8 mouse cellular contexts compared by ENCODE assay signal in genomic region chr16:57122682-57123445, GRCm38 (mm10). TPM values are rescaled to one million over a fixed set of nuclear protein-coding genes. Genes with fewer than 3 reads are reported as not detected.
DNase-seq lines count a peak whose midpoint lies in the region; ATAC-seq and TF ChIP-seq lines count a peak whose summit lies in the region.

No protein-coding gene starts in this region.

- peak overlapping the region; percentile 81 for H3K4me2 ChIP-seq in heart, embryonic 12.5 days

- no peaks in the 10 kb centered on the region for H3K27me3 ChIP-seq in heart, embryonic 12.5 days (replicated peaks)

- no peak for ATAC-seq in heart, embryonic 12.5 days (ENCODE audit: insufficient number of reproducible peaks, low FRiP score)
- peak; percentile 28 for ATAC-seq in granulocyte monocyte progenitor cell, adult 5-6 weeks (replicated peaks; ENCODE audit: poor library complexity, severe bottlenecking)
- ATAC-seq in megakaryocyte, adult 5-6 weeks (ENCODE audit: poor library complexity, severe bottlenecking): peak; percentile 16; the same call in 1 of the 2 replicates
- ATAC-seq in frontal cortex, adult (ENCODE audit: low TSS enrichment): no peak

- no peaks in the 10 kb centered on the region for H3K9me3 ChIP-seq in heart, embryonic 12.5 days (replicated peaks)
- H3K9me3 ChIP-seq in ES-E14 (ENCODE audit: control insufficient read depth, insufficient read depth, low read depth, low read length): no peaks in the 10 kb centered on the region

- no peaks in the 10 kb centered on the region for H3K36me3 ChIP-seq in heart, embryonic 12.5 days
- H3K36me3 ChIP-seq in ES-E14 (ENCODE audit: control insufficient read depth, insufficient read depth, low read length, poor library complexity, severe bottlenecking): peaks cover 3% of the 10 kb centered on the region; the same call in 1 of the 2 replicates

- peak overlapping the region; percentile 96 for H3K9ac ChIP-seq in heart, embryonic 12.5 days
- peak overlapping the region; percentile 96; the same call in 1 of the 2 replicates for H3K9ac ChIP-seq in ES-E14 (ENCODE audit: insufficient read depth, low read depth, low read length, poor library complexity, severe bottlenecking)

- no peak overlapping the region for H3K27ac ChIP-seq in heart, embryonic 12.5 days (ENCODE audit: poor library complexity, severe bottlenecking)
- H3K27ac ChIP-seq in ES-E14 (ENCODE audit: insufficient read depth, low read depth, low read length, poor library complexity, severe bottlenecking): no peak overlapping the region

- 35% methylated on average over 6 of the region's 6 CpGs for WGBS in heart, embryonic 12.5 days

- H3K4me1 ChIP-seq in heart, embryonic 12.5 days (replicated peaks): peaks cover 17% of the 10 kb centered on the region
- H3K4me1 ChIP-seq in ES-E14 (ENCODE audit: control insufficient read depth in 2 of 2, insufficient read depth in 2 of 2, low read length in 2 of 2, poor library complexity in 1 of 2): peaks cover 2 to 3% of the 10 kb centered on the region in 2 experiments; a peak in 1 of 4 replicates

- DNase-seq in heart, adult 11 months: no peak
- no peak for DNase-seq in ES-E14 (ENCODE audit: low read depth, low spot score)
- no peak for DNase-seq in T-cell, adult 2 months (ENCODE audit: low spot score)
- DNase-seq in yolk sac, embryonic 10.5 days (ENCODE audit: low spot score): no peak

- in situ Hi-C loops in ES-E14 (cut with MboI; ENCODE audit: low sequenced_read_pairs in 2 of 2, unreplicated experiment in 2 of 2): no loop called here

- peak overlapping the region; percentile 88 for H3K4me3 ChIP-seq in heart, embryonic 12.5 days
- peak overlapping the region; percentile 92 to 95 for H3K4me3 ChIP-seq in ES-E14 (ENCODE audit: insufficient read depth in 1 of 2, low read depth in 1 of 2, low read length in 2 of 2, poor library complexity in 1 of 2, severe bottlenecking in 1 of 2)

TF ChIP-seq in ES-E14, 5 proteins besides CTCF, POLR2A, EP300 and RAD21:
- TF ChIP-seq HCFC1 (IDR thresholded peaks at IDR 0.05; ENCODE audit: borderline replicate concordance, insufficient read depth, low read length) (no peak), MAFK (IDR thresholded peaks at IDR 0.05; ENCODE audit: insufficient read depth, low read depth, low read length) (no peak)

RNA-seq across cellular contexts. Expression of gene Tomm70a, which starts 1.4 kb away (rescaled TPM):
- 57.2 and 58.3 TPM in 2 replicates for polyA plus RNA-seq in heart, embryonic 12.5 days (2016; fragmentation: Nextera tagmentation; extraction: Ambion mirVana)
- total RNA-seq in ES-E14 (2012; rRNA removed): 86.5 and 106 TPM in 2 replicates
- 61.1 and 70.8 TPM in 2 replicates for total RNA-seq in granulocyte monocyte progenitor cell, adult 5-6 weeks (2014; fragmentation: Nextera tagmentation)
- total RNA-seq in granulocyte monocyte progenitor cell, adult 5-6 weeks (2017): 75.0 and 81.3 TPM in 2 replicates
- 32.9 and 33.7 TPM in 2 replicates for total RNA-seq in megakaryocyte, adult 5-6 weeks (2015)
- 27.1 and 32.0 TPM in 2 replicates for total RNA-seq in megakaryocyte, adult 5-6 weeks (2017)

RNA-seq across cellular contexts. Expression of gene Nit2, which starts 44.3 kb away (rescaled TPM):
- 39.7 and 40.8 TPM in 2 replicates for polyA plus RNA-seq in heart, embryonic 12.5 days (2016; fragmentation: Nextera tagmentation; extraction: Ambion mirVana)
- 62.0 and 73.1 TPM in 2 replicates for total RNA-seq in ES-E14 (2012; rRNA removed)
- total RNA-seq in granulocyte monocyte progenitor cell, adult 5-6 weeks (2014; fragmentation: Nextera tagmentation): 39.6 and 50.4 TPM in 2 replicates
- 38.6 and 40.5 TPM in 2 replicates for total RNA-seq in granulocyte monocyte progenitor cell, adult 5-6 weeks (2017)
- 17.1 and 17.6 TPM in 2 replicates for total RNA-seq in megakaryocyte, adult 5-6 weeks (2015)
- total RNA-seq in megakaryocyte, adult 5-6 weeks (2017): 11.5 and 13.3 TPM in 2 replicates

RNA-seq across cellular contexts. Expression of gene Tmem45a2, which starts 51.7 kb away (rescaled TPM):
- 0.09 TPM in 1 of 2 replicates, not detected in the other for polyA plus RNA-seq in heart, embryonic 12.5 days (2016; fragmentation: Nextera tagmentation; extraction: Ambion mirVana)
- total RNA-seq in ES-E14 (2012; rRNA removed): 0.09 and 0.37 TPM in 2 replicates
- not detected in 2 replicates for total RNA-seq in granulocyte monocyte progenitor cell, adult 5-6 weeks (2014; fragmentation: Nextera tagmentation)
- total RNA-seq in granulocyte monocyte progenitor cell, adult 5-6 weeks (2017): not detected in 2 replicates
- total RNA-seq in megakaryocyte, adult 5-6 weeks (2015): 2.8 and 5.6 TPM in 2 replicates
- total RNA-seq in megakaryocyte, adult 5-6 weeks (2017): 1.1 TPM in 2 replicates

Comparison
In these comparisons a context has a peak if more than half of its experiments do, and no peak if none do; other contexts are left out.
1. ATAC-seq: peak in granulocyte monocyte progenitor cell, adult 5-6 weeks (single experiment) and megakaryocyte, adult 5-6 weeks (single experiment); none in heart, embryonic 12.5 days (single experiment) and frontal cortex, adult (single experiment).